Mouse (Mus musculus) retina, adult 2 months (tissue): Measurements from ENCODE around the gene Ap5b1.

ENCODE experiments used
- DNase-seq: peaks from one replicate; pipeline ENCODE4 v3.0.0-alpha.2; 2012; ENCODE audit warnings: low read depth, low spot score

Gene Ap5b1

DNA sequence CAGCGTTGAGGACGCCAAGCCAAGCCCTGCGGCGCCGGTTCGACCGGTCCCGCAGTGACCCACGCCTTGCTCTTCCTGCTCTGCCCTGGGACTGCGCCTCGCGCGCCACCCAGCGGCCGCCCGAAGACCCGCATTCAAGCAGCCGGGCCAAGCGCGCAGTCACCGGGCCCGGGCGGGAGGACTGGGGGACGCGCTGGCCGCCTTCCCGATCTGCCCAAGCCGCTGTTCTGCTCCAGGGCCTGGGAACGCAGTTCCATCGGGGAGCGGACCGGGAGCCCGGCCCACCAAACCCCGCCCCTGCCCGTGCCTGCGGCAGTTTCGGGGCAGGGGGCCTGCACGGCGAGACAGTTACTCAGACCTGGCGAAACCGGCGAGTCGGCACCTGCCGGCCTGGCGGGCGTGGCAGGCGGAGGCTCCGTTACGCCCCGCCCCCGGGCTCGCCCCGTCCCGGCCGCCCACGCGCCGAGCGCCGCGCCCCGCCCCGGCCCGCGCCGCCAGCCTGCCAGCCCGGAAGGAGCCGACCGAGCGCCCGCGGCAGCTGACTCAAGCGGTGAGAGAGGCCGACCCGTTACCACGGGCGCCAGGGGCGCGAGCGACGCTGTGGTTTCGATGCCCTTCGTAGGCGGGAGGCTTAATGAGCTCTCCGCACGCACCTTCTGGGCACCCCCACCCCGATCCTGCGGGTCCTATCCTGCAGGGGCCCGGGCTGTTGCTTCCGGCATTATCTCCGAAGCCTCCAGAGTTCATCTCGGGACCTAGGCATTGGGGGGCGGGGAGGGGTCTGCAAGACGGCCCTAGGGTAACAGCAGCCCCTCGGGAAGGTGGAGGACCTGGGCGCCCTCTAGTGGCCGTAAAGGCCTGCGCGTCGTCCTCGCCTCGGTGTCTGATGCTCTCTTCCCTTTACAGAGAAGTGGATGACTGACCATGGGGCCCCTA is at the start of gene Ap5b1:
Gene Ap5b1, plus strand, starts transcription at position 492 of the 936 bp plus-strand sequence.
- peak; percentile 67 for DNase-seq

GRCm38 (mm10) chr19:5518721-5519120 is 49.1 kb upstream of the Ap5b1 start:
- no peak for DNase-seq

- no peak for DNase-seq
Observed at GRCm38 (mm10) chr19:5525204-5525603, 42.6 kb upstream of the Ap5b1 start.

GRCm38 (mm10) chr19:5529325-5530137 is 38.3 kb upstream of the Ap5b1 start:
- peak; percentile 63 for DNase-seq

DNA sequence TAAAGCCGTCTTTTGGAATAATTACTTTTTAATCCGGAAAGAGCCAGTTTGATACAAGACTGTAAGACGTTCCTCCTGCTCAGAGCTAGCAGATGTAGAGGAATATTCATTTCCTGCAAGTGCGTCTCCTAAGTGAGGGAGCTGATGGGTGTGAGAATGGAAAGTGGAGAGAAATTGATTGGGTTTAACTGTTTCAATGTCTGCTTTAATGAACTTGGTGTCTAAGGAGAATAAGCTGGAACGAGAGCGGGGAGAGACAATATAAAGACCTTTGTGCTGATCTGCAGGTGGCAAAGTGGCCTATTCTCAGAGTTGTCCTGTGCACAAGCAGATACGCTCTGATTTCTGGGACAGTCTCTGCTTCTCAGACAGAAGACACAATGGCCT is 37.7 kb upstream of the Ap5b1 start:
- DNase-seq: no peak

DNA sequence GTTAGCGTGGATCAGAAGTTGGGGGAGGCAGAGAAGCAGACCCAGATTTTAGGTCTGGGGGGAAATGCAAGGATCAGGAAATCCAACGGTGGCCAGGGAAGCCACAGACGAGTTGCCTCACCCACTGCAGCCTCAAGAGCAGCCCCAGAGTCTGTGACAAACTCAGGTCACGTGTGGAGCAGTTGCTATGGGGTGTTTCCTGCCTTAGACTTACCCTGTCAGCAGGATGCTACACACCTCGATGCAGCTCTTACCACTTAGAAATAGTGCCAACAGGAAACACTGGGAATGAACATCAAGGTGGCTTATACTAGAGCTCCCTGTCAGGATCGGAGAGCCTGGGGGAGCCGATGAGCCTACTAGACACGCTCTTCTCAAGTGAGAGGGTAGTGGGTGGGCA is 35.3 kb upstream of the Ap5b1 start:
- DNase-seq: no peak

- DNase-seq: no peak
Observed at GRCm38 (mm10) chr19:5538786-5539185, 29.0 kb upstream of the Ap5b1 start.

DNA sequence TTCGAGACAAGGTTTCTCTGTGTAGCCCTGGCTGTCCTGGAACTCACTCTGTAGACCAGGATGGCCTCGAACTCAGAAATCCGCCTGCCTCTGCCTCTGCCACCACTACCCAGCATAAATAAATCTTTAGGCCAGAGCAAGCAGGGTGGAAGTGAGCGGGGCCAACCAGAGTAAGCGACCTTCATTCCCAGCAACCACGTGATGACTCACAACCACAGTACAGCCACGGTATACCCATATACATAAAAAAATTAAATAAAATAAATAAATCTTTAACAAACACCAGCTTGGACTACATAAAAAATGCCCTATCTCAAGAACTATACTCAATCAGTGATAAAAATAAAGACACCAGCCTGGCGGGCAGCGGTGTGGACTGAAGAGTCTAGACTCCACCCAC is 24.5 kb upstream of the Ap5b1 start:
- DNase-seq: no peak

DNA sequence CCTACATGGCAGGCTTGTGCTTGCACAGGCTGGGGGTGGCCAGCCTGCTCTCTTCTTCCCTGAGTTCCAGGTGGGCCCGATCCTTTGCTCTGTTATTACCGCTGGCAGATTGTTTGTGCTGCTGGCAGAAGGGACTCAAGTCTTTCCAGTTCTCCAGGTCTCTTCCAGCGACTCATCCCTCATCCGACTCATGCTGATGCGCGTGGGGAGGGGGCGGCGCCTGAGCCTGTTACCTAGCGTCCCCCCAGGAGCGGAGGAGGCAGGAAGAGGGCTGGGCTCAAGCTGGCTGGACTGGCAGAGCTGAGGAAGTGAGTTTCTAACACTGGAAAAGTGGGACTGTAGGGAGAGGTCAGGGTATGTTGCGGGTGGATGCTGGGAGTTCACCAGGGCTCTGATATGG is 23.8 kb upstream of the Ap5b1 start:
- DNase-seq: no peak

DNA sequence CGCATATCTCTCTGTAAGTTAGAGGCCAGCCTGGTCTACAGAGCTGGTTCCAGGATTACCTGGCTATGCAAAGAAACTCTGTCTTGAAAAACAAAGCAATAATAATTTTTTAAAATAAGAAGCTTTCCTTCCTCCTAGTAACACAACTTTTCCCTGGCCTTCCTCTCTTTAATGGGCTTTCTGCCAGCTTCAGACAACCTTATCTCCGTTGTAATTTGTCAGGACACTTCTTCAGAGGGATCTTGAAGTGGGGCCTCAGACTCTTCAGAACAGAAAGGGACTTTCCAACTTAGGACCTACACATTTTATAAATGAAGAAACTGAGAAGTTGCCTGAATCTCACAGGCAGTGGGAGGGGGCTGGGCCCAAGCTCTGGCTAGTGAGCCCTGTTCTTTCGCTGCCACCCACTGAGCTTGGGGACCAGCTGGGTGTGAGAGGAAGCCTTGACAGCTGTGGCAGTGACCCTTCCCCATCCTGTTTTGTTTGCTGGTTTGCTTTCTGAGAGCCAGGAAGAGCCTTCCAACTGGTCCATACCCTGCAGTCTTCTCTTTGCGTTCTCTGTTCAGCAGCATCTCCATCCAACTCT is 20.3 kb upstream of the Ap5b1 start:
- DNase-seq: no peak

GRCm38 (mm10) chr19:5553802-5554201 is 14.0 kb upstream of the Ap5b1 start:
- DNase-seq: no peak

GRCm38 (mm10) chr19:5554212-5554611 is 13.6 kb upstream of the Ap5b1 start:
- DNase-seq: no peak

- DNase-seq: no peak
Observed at GRCm38 (mm10) chr19:5558169-5558568, 9.7 kb upstream of the Ap5b1 start.

- no peak for DNase-seq
Observed at GRCm38 (mm10) chr19:5558770-5559169, 9.1 kb upstream of the Ap5b1 start.

GRCm38 (mm10) chr19:5559229-5559628 is 8.6 kb upstream of the Ap5b1 start:
- no peak for DNase-seq

- DNase-seq: no peak
Observed at GRCm38 (mm10) chr19:5559631-5560456, 8.0 kb upstream of the Ap5b1 start.

DNA sequence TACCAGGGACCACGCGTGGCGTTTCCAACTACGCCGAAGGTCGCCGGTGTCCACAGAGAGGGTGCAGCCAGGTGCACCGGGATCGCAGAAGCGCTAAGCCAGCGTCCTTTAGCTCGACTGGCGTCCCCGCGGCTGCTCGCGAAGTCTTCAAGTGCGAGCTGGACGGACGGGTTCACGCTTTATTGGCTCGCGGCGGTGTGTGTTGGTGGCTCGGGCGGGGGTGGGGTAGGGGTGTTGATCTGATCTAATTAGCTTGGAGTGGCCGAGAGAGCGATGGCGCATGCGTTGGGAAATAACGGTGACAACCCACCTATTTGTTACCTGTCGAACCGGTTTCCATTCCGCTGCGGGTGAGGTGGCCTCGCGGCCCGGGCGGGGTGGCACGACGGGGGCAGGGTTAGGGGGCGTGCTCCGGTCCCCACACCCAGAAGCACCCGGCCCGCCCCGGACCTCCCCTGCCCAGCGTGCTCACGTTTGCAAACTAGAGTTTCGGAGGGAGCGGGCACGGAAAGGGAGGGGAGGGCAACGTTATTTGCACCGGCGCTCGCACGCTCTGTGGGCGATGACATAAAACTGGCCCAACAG is 7.3 kb upstream of the Ap5b1 start, which contains the start of gene Ovol1:
Gene Ovol1, minus strand, starts transcription at position 190 of the 585 bp plus-strand sequence.
- no peak for DNase-seq

DNA sequence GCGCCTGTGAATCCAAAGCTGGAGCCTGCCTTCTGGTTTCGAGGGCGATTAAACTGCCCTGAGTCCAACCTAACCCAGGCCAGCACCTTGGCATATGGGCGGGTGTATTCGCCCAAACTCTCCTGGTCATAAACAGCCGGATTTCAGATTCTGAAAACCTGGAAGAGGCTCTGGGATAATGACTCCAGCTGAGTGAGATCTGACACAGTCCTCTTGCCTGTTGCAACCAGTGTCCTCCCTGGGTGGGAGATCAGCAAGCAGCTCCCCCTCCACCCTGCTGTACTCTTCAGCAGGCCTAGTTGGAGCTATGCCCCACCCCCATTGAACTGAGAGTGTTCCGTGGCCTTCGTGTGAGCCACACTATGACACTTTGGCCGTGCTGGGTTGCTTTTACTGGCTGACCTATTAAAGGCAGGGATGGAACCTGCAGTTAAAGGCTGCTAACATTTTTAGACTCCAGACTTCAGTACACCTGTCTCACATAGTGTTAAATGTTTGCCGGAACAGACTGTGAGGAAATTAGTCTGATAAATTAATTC is 6.5 kb upstream of the Ap5b1 start:
- no peak for DNase-seq

- DNase-seq: no peak
Observed at GRCm38 (mm10) chr19:5561886-5562285, 5.9 kb upstream of the Ap5b1 start.

GRCm38 (mm10) chr19:5562776-5563175 is 5.0 kb upstream of the Ap5b1 start:
- DNase-seq: no peak

DNA sequence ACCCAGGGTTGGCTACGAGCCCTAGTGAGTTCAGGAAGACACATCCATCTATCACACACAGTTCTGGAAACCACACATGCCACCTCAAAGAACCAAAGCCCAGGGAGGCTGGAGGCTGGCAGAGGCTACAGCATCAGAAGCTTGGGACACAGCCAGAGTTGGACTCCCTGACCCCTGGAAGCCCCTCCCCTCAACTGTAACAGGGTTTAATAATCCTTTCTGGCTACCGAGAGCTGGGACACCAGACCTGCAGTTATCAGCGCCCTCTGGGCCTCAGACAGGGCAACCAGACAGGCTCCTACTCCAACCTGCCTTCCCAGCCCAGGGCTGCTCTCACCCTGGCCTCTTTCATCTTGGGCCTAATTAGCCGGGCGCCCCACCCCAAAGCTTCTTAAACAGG is 1.5 kb upstream of the Ap5b1 start:
- DNase-seq: no peak
